Comparison of ENCODE assay signal across 8 mouse cellular contexts in the genomic region with DNA sequence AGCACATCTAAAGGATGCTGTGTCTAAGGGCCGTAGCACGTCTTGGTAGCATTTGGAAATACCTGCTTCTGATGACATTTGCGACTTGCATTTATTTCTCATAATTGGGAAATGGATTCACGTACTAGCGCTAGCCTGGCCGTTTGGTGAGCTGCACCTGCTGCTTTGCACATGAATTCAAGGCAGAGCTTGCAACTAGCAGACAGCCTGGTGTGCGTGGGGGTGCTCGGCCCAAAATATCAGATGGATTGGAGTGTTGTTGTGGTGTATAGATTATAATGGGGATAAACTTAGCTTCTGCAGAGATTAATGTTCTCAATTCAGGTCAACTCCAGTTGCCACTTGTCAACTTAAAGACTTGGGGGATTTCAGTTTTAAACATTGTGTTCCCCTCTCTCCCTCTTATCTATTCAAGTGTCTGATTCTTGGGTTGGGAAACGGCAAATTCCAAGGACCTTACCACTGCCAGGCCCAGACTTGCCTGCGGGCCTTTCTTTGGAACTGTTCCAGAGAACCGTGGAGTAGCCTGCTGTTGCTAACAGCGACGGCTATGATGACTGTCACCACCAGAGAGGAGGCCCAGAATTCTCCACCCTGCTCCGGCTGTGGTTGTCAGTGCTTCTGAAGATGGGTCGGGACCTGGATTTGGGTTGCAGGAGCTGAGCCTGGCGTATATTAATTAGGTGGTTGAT. TPM values are rescaled to one million over a fixed set of nuclear protein-coding genes. Genes with fewer than 3 reads are reported as not detected.
DNase-seq lines count a peak whose midpoint lies in the region; ATAC-seq lines count a peak whose summit lies in the region.

No protein-coding gene starts in this region.

- H3K36me3 ChIP-seq in stomach, embryonic 16.5 days (ENCODE audit: control insufficient read depth, insufficient read depth, low read length): no peaks in the 10 kb centered on the region

- peak; percentile 49 for DNase-seq in urinary bladder, postnatal 25 days (ENCODE audit: low spot score)
- DNase-seq in urinary bladder, postnatal 10 days (ENCODE audit: low spot score): no peak
- peak; percentile 85 to 90 for DNase-seq in cerebellum, postnatal 14 days
- DNase-seq in heart, postnatal 4 days: peak; percentile 63
- DNase-seq in left cerebral cortex, postnatal 4 days: peak; percentile 81
- DNase-seq in testis, postnatal 14 days (ENCODE audit: low spot score): no peak
- DNase-seq in gastrocnemius, postnatal 25 days: no peak

- H3K9ac ChIP-seq in stomach, embryonic 16.5 days (ENCODE audit: low read length): no peak overlapping the region

- H3K9me3 ChIP-seq in stomach, embryonic 16.5 days (replicated peaks; ENCODE audit: control insufficient read depth, low read length): no peaks in the 10 kb centered on the region

- no peaks in the 10 kb centered on the region for H3K27me3 ChIP-seq in stomach, embryonic 16.5 days (ENCODE audit: control insufficient read depth, insufficient read depth, low read length)

- H3K4me2 ChIP-seq in stomach, embryonic 16.5 days (ENCODE audit: low read depth, low read length): no peak overlapping the region

- H3K4me1 ChIP-seq in stomach, embryonic 16.5 days (ENCODE audit: control insufficient read depth, insufficient read depth, low read length): peaks cover 44% of the 10 kb centered on the region

- no peak for ATAC-seq in stomach, embryonic 16.5 days (ENCODE audit: insufficient read depth, low FRiP score)

- 51% methylated on average over 16 of the region's 16 CpGs for WGBS in stomach, embryonic 16.5 days

- H3K27ac ChIP-seq in stomach, embryonic 16.5 days (ENCODE audit: low read length): peak overlapping the region; percentile 71; the same call in 1 of the 2 replicates

- H3K4me3 ChIP-seq in stomach, embryonic 16.5 days (replicated peaks; ENCODE audit: low read length): no peak overlapping the region

- intact Hi-C loops in left cerebral cortex, postnatal 4 days (cut with DNase I): loop anchor here (5.0 kb wide), 1 partner anchor 42 kb away; a partner anchor contains a TSS

RNA-seq across cellular contexts. Expression of a gene that starts 42.0 kb away (rescaled TPM):
- total RNA-seq in heart, postnatal 4 days (2021): 10 to 100 TPM in 1 of 2 experiments, 1 to 10 TPM in 1; 9.6 to 10.0 TPM
- 10 to 100 TPM; 35.3 to 39.0 TPM for total RNA-seq in left cerebral cortex, postnatal 4 days (2021)
- 14.1 TPM in 2 replicates for polyA plus RNA-seq in stomach, embryonic 16.5 days (2015; fragmentation: Nextera tagmentation; extraction: Ambion mirVana)
- 10 to 100 TPM in 1 of 2 experiments, 1 to 10 TPM in 1; 4.6 to 29.3 TPM for total RNA-seq in gastrocnemius, postnatal 25 days (2021)

Comparison
In these comparisons a context has a peak if more than half of its experiments do, and no peak if none do; other contexts are left out.
1. DNase-seq: peak in urinary bladder, postnatal 25 days (single experiment), cerebellum, postnatal 14 days (2 of 2), heart, postnatal 4 days (single experiment) and left cerebral cortex, postnatal 4 days (single experiment); none in urinary bladder, postnatal 10 days (single experiment), testis, postnatal 14 days (single experiment) and gastrocnemius, postnatal 25 days (single experiment).